Mouse (Mus musculus): ENCODE data around the gene Snx11. TPM values are rescaled to one million over a fixed set of nuclear protein-coding genes. Genes with fewer than 3 reads are reported as not detected.

The Snx11 gene
- polyA plus RNA-seq, 1 experiment from 2014 or later: 9.8 TPM

DNA sequence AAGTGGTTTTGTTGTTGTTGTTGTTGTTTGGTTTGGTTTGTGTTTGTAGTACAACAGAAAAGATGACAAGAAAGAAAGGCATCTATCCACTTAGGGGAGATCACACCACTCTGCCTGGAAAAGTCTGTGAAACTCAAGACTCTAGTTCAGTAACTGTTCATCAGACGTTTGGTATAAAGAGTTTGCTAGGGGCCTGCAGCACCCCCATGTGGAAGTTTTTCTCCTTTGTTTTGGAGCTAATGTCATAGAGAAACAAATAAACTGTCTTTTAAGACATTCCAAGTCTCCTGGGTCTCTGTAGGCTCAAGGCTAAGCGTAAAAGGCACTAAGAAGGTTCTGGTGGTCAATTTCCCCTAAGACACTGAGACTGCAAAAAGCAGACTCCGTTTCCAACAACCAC, 1.3 kb downstream of the Snx11 start:
- Histone ChIP-seq H3K4me3 (ENCODE audit: low read depth, low read length) (no peak overlapping the region), H3K9me3 (replicated peaks; ENCODE audit: control insufficient read depth, low read length) (no peaks in the 10 kb centered on the region), H3K4me2 (ENCODE audit: low read depth, low read length) (peak overlapping the region; percentile 55), H3K27me3 (ENCODE audit: control insufficient read depth, insufficient read depth, low read length) (no peaks in the 10 kb centered on the region), H3K9ac (replicated peaks; ENCODE audit: low read length) (no peak overlapping the region; the same call in 1 of the 2 replicates), H3K4me1 (ENCODE audit: control insufficient read depth, insufficient read depth, low read length) (peaks cover 5% of the 10 kb centered on the region), H3K27ac (replicated peaks; ENCODE audit: low read depth, low read length) (no peak overlapping the region), H3K36me3 (replicated peaks; ENCODE audit: control insufficient read depth, insufficient read depth, low read depth, low read length) (no peaks in the 10 kb centered on the region)
- DNase-seq (ENCODE audit: low spot score) (no peak), ATAC-seq (replicated peaks; ENCODE audit: insufficient number of reproducible peaks, low FRiP score, low TSS enrichment, low read depth) (no peak)
- WGBS: 48% methylated on average over 3 of the region's 3 CpGs

DNA sequence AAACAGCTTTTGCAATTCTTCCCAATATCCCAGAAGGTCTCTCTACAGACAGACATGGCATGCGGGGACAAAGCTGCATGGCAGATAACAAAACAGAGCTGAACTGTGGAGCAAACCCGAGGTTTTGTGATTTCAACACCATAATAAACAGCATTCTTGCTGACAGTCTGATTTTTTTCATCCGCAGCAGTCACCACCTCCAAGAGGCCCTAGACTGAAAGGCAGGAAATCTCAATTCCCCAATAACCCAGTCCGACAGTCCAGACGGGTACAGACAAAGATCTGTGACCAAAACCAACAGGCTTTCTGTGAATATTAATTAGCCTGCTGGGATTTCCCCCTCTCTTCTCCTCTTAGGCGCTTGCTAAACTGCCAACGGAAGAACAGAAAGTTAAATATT, 1.7 kb downstream of the Snx11 start:
- ATAC-seq (replicated peaks; ENCODE audit: insufficient number of reproducible peaks, low FRiP score, low TSS enrichment, low read depth) (no peak), DNase-seq (ENCODE audit: low spot score) (no peak)
- peaks cover 5% of the 10 kb centered on the region for H3K4me1 ChIP-seq (ENCODE audit: control insufficient read depth, insufficient read depth, low read length)
- H3K9me3 ChIP-seq (replicated peaks; ENCODE audit: control insufficient read depth, low read length): no peaks in the 10 kb centered on the region
- H3K4me2 ChIP-seq (ENCODE audit: low read depth, low read length): no peak overlapping the region
- H3K9ac ChIP-seq (replicated peaks; ENCODE audit: low read length): no peak overlapping the region
- no peak overlapping the region for H3K27ac ChIP-seq (replicated peaks; ENCODE audit: low read depth, low read length)
- H3K27me3 ChIP-seq (ENCODE audit: control insufficient read depth, insufficient read depth, low read length): no peaks in the 10 kb centered on the region
- no peak overlapping the region for H3K4me3 ChIP-seq (ENCODE audit: low read depth, low read length)
- no peaks in the 10 kb centered on the region for H3K36me3 ChIP-seq (replicated peaks; ENCODE audit: control insufficient read depth, insufficient read depth, low read depth, low read length)
- WGBS: 82% methylated on average over 7 of the region's 7 CpGs

DNA sequence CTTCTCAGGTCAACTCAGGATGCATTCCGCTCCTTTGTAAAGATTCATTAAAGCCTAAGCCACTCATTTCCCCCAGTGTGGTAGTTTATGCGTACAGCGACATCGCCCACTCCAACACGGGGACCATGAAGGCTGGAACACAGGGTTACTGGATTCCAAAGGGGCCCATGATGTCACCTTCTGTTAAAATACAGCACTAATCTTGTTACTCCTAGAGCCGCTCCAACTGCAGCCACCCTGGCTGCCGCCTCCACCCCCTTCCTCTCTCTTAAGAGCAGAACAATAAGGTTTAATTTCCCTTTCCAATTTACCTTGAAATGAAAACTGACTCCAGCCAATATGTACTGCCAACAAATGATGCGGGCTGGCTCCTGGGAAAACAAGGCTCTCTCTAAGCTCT, 2.3 kb downstream of the Snx11 start:
- peaks cover 5% of the 10 kb centered on the region for H3K4me1 ChIP-seq (ENCODE audit: control insufficient read depth, insufficient read depth, low read length)
- no peak for ATAC-seq (replicated peaks; ENCODE audit: insufficient number of reproducible peaks, low FRiP score, low TSS enrichment, low read depth)
- H3K36me3 ChIP-seq (replicated peaks; ENCODE audit: control insufficient read depth, insufficient read depth, low read depth, low read length): no peaks in the 10 kb centered on the region
- H3K4me2 ChIP-seq (ENCODE audit: low read depth, low read length): no peak overlapping the region
- no peak for DNase-seq (ENCODE audit: low spot score)
- H3K4me3 ChIP-seq (ENCODE audit: low read depth, low read length): no peak overlapping the region
- WGBS: 86% methylated on average over 8 of the region's 8 CpGs
- no peaks in the 10 kb centered on the region for H3K9me3 ChIP-seq (replicated peaks; ENCODE audit: control insufficient read depth, low read length)
- no peaks in the 10 kb centered on the region for H3K27me3 ChIP-seq (ENCODE audit: control insufficient read depth, insufficient read depth, low read length)
- H3K27ac ChIP-seq (replicated peaks; ENCODE audit: low read depth, low read length): no peak overlapping the region
- H3K9ac ChIP-seq (replicated peaks; ENCODE audit: low read length): no peak overlapping the region

DNA sequence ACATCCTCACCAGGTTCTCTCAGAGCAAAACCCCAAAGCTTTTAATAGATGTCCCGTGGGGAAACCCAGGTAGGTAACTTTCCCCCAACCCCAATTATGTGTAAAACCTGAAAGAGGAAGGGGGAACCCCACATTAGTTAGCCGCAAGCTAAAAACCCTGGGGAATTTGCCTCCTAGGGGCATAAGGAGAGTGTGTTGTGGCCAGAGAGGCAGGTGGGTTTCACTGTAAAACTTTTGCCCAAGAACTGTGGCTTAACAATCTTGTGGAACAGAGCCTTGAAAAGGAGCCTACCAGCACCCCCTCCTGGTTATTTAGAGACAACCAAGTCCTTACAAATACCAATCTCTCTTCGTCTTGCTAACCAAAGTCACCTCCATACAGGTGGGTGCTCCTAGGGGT, 2.8 kb downstream of the Snx11 start:
- no peaks in the 10 kb centered on the region for H3K36me3 ChIP-seq (replicated peaks; ENCODE audit: control insufficient read depth, insufficient read depth, low read depth, low read length)
- ATAC-seq (replicated peaks; ENCODE audit: insufficient number of reproducible peaks, low FRiP score, low TSS enrichment, low read depth) (no peak), DNase-seq (ENCODE audit: low spot score) (no peak)
- H3K4me3 ChIP-seq (ENCODE audit: low read depth, low read length): no peak overlapping the region
- no peaks in the 10 kb centered on the region for H3K9me3 ChIP-seq (replicated peaks; ENCODE audit: control insufficient read depth, low read length)
- peaks cover 5% of the 10 kb centered on the region for H3K4me1 ChIP-seq (ENCODE audit: control insufficient read depth, insufficient read depth, low read length)
- no peaks in the 10 kb centered on the region for H3K27me3 ChIP-seq (ENCODE audit: control insufficient read depth, insufficient read depth, low read length)
- no peak overlapping the region for H3K27ac ChIP-seq (replicated peaks; ENCODE audit: low read depth, low read length)
- no peak overlapping the region for H3K4me2 ChIP-seq (ENCODE audit: low read depth, low read length)
- 86% methylated on average over 3 of the region's 3 CpGs for WGBS
- no peak overlapping the region for H3K9ac ChIP-seq (replicated peaks; ENCODE audit: low read length)

DNA sequence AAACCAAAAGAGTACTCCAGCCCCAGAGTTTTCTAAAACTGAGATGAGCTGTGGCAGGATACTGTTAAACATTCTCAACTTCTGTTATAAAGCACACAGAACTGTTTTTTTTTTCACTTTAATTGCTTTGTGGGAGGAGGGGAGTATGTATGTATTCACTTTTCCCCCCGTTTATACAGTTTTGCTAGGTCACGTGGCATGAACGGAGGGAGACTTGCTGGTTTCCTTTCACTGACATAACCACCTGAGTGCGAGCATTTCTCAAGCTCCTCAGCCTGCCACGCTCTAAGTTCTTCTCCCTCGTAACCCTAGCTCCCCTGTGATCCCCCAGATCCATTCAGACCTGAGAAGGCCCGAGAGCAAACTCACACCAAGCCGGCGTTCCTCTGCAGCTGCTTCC, 4.9 kb downstream of the Snx11 start:
- no peaks in the 10 kb centered on the region for H3K9me3 ChIP-seq (replicated peaks; ENCODE audit: control insufficient read depth, low read length)
- 91% methylated on average over 9 of the region's 9 CpGs for WGBS
- no peak overlapping the region for H3K4me2 ChIP-seq (ENCODE audit: low read depth, low read length)
- DNase-seq (ENCODE audit: low spot score) (no peak), ATAC-seq (replicated peaks; ENCODE audit: insufficient number of reproducible peaks, low FRiP score, low TSS enrichment, low read depth) (no peak)
- no peak overlapping the region for H3K9ac ChIP-seq (replicated peaks; ENCODE audit: low read length)
- H3K27me3 ChIP-seq (ENCODE audit: control insufficient read depth, insufficient read depth, low read length): no peaks in the 10 kb centered on the region
- H3K36me3 ChIP-seq (replicated peaks; ENCODE audit: control insufficient read depth, insufficient read depth, low read depth, low read length): no peaks in the 10 kb centered on the region
- peaks cover 5% of the 10 kb centered on the region for H3K4me1 ChIP-seq (ENCODE audit: control insufficient read depth, insufficient read depth, low read length)
- H3K4me3 ChIP-seq (ENCODE audit: low read depth, low read length): no peak overlapping the region
- no peak overlapping the region for H3K27ac ChIP-seq (replicated peaks; ENCODE audit: low read depth, low read length)

DNA sequence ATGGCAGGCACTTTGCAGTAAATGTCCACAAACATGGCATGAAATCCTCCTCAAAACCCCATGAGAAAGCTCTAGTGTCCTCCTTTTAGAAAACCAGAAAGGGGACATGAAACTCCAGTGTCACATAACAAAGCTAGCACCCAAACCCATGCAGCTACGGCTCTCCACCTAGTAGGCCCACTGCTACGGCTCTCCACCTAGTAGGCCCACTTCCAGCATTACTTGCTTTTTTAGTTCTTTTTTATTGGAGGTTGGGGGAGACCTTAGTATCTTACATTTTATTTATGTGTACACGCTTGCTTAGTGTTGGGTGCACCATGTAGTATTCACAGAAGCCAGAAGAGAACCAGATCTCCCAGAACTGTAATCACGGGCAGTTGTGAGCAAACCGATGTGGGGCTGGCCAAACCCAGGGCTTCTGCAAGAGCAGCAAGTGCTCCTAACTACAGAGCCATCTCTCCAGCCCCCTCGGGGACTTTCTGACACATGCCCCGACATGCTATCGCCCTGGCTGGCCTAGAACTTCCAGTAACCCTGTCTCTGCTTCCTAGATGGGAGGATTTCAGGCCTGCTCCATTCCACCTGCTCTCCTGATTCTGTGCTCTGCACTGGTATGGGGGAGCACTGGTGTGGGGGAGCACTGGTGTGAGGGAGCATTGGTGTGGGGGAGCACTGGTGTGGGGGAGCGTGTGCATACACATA, 5.9 kb downstream of the Snx11 start:
- no peaks in the 10 kb centered on the region for H3K36me3 ChIP-seq (replicated peaks; ENCODE audit: control insufficient read depth, insufficient read depth, low read depth, low read length)
- H3K9me3 ChIP-seq (replicated peaks; ENCODE audit: control insufficient read depth, low read length): no peaks in the 10 kb centered on the region
- no peak overlapping the region for H3K27ac ChIP-seq (replicated peaks; ENCODE audit: low read depth, low read length)
- 96% methylated on average over 9 of the region's 9 CpGs for WGBS
- H3K4me1 ChIP-seq (ENCODE audit: control insufficient read depth, insufficient read depth, low read length): peaks cover 3% of the 10 kb centered on the region
- no peak overlapping the region for H3K4me3 ChIP-seq (ENCODE audit: low read depth, low read length)
- ATAC-seq (replicated peaks; ENCODE audit: insufficient number of reproducible peaks, low FRiP score, low TSS enrichment, low read depth) (no peak), DNase-seq (ENCODE audit: low spot score) (no peak)
- H3K27me3 ChIP-seq (ENCODE audit: control insufficient read depth, insufficient read depth, low read length): no peaks in the 10 kb centered on the region
- H3K4me2 ChIP-seq (ENCODE audit: low read depth, low read length): no peak overlapping the region
- no peak overlapping the region for H3K9ac ChIP-seq (replicated peaks; ENCODE audit: low read length)

DNA sequence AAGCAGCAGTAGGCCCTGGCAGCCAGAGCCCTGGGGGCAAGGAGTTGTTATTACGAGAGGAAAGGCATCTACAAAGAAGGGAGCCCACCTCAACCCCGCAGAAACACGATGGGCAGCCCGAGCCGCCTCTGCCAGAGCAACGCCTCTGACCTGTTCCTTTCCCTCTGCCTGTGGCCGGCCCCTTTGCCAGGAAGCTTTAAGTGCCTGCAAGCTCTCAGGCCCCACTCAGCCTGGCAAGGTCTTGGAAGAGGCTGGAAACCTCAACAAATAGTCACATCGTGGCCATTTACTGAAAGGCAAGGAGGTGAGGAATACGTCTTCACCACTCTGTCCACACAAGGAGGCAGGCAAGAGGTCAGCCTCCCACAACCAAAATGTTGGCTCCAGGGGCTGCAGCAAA, 9.1 kb downstream of the Snx11 start:
- no peak for DNase-seq (ENCODE audit: low spot score)
- no peaks in the 10 kb centered on the region for H3K9me3 ChIP-seq (replicated peaks; ENCODE audit: control insufficient read depth, low read length)
- no peaks in the 10 kb centered on the region; the same call in 1 of the 2 replicates for H3K36me3 ChIP-seq (replicated peaks; ENCODE audit: control insufficient read depth, insufficient read depth, low read depth, low read length)
- H3K4me2 ChIP-seq (ENCODE audit: low read depth, low read length): no peak overlapping the region
- H3K27me3 ChIP-seq (ENCODE audit: control insufficient read depth, insufficient read depth, low read length): no peaks in the 10 kb centered on the region
- H3K9ac ChIP-seq (replicated peaks; ENCODE audit: low read length): no peak overlapping the region
- no peak overlapping the region for H3K4me3 ChIP-seq (ENCODE audit: low read depth, low read length)
- no peak for ATAC-seq (replicated peaks; ENCODE audit: insufficient number of reproducible peaks, low FRiP score, low TSS enrichment, low read depth)
- no peaks in the 10 kb centered on the region for H3K4me1 ChIP-seq (ENCODE audit: control insufficient read depth, insufficient read depth, low read length)
- 61% methylated on average over 9 of the region's 9 CpGs for WGBS
- H3K27ac ChIP-seq (replicated peaks; ENCODE audit: low read depth, low read length): no peak overlapping the region

DNA sequence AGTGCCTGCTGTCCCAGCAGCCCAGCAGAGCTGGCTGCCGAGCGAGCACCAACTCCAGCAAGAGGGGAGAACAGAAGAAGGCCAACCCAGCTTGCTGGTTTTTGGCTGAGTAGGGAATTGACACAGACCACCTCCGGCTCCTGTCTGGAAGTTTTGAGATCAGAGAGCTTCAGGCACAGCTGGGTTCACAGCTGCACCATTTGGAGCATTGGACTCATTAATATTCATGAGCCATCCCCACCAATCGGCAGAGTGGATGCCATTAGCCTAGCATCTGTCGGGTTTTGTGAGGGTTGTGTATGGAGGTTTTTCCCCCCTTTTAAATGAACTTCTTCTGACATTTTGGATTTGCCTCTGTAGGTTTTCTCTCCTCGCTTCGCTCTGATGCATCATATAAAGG, 10.3 kb downstream of the Snx11 start:
- Histone ChIP-seq H3K4me3 (ENCODE audit: low read depth, low read length) (no peak overlapping the region), H3K4me1 (ENCODE audit: control insufficient read depth, insufficient read depth, low read length) (no peaks in the 10 kb centered on the region), H3K36me3 (replicated peaks; ENCODE audit: control insufficient read depth, insufficient read depth, low read depth, low read length) (no peaks in the 10 kb centered on the region; the same call in 1 of the 2 replicates), H3K4me2 (ENCODE audit: low read depth, low read length) (no peak overlapping the region), H3K9me3 (replicated peaks; ENCODE audit: control insufficient read depth, low read length) (no peaks in the 10 kb centered on the region), H3K27ac (replicated peaks; ENCODE audit: low read depth, low read length) (no peak overlapping the region), H3K27me3 (ENCODE audit: control insufficient read depth, insufficient read depth, low read length) (no peaks in the 10 kb centered on the region), H3K9ac (replicated peaks; ENCODE audit: low read length) (no peak overlapping the region)
- 50% methylated on average over 7 of the region's 7 CpGs for WGBS
- DNase-seq (ENCODE audit: low spot score) (peak; percentile 26), ATAC-seq (replicated peaks; ENCODE audit: insufficient number of reproducible peaks, low FRiP score, low TSS enrichment, low read depth) (no peak)

Data from embryonic facial prominence, embryonic 11.5 days (tissue).